Mouse (Mus musculus) embryonic fibroblast, embryonic 13.5 days (primary cell): ENCODE measurements around the gene Atp6v0d1. TPM values are rescaled to one million over a fixed set of nuclear protein-coding genes. Genes with fewer than 3 reads are reported as not detected.

Source experiments
- H3K27ac ChIP-seq: 2 replicates; pipeline ENCODE4 v1.5.1; 2012; ENCODE audit warnings: low read length, control low read depth, inconsistent platforms; ENCODE audit not compliant: insufficient read depth
- H3K4me1 ChIP-seq: 2 replicates; pipeline ENCODE4 v1.6.1; 2011; ENCODE audit warnings: low read length; ENCODE audit not compliant: control insufficient read depth, insufficient read depth
- H3K4me3 ChIP-seq: 2 replicates; pipeline ENCODE4 v1.5.1; 2011; ENCODE audit warnings: mild to moderate bottlenecking, control low read depth, low read length; ENCODE audit not compliant: insufficient read depth
- CTCF ChIP-seq: IDR thresholded peaks from 2 replicates; pipeline ENCODE4 v1.5.1; 2011; ENCODE audit warnings: mild to moderate bottlenecking, control low read depth, low read length, moderate library complexity, borderline replicate concordance; ENCODE audit not compliant: insufficient read depth
- POLR2A ChIP-seq: IDR thresholded peaks from 2 replicates; pipeline ENCODE4 v1.6.1; 2011; ENCODE audit warnings: low read depth, mild to moderate bottlenecking, control low read depth, low read length, moderate library complexity
- polyA plus RNA-seq: library from polyadenylated mRNA; stranded (reverse); fragments of >200 nt; gene quantifications from 2 replicates; pipeline ENCODE4 v1.2.4, GENCODE M21; 2011; ENCODE audit warnings: low read depth; ENCODE audit not compliant: missing spikeins, insufficient read length

Atp6v0d1 gene
- polyA plus RNA-seq, 1 experiment = 134 TPM

DNA sequence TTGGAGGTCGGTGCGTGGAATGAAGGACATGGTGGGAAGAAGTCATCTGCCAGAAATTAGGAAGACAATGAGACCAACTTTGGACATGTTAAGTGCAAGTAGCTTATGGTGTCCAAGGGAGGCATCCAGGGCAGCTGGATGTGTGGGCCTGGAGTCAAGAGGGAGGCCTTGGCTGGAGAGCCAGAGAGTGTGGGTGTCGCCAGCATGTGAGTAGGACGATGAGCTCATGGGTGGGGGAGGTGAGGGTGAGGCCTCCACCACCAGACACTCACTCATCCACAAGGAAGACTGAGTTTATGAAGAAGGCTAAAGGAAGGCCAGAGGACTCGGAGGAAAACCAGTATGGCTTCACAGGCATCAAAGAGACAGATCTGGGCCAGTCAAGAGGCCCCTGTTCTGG lies 51.2 kb downstream of the Atp6v0d1 start:
- Histone ChIP-seq H3K4me1 (peaks cover 13% of the 10 kb centered on the region), H3K4me3 (no peak overlapping the region), H3K27ac (no peak overlapping the region)
- no peak for TF ChIP-seq POLR2A
- no peak for TF ChIP-seq CTCF

DNA sequence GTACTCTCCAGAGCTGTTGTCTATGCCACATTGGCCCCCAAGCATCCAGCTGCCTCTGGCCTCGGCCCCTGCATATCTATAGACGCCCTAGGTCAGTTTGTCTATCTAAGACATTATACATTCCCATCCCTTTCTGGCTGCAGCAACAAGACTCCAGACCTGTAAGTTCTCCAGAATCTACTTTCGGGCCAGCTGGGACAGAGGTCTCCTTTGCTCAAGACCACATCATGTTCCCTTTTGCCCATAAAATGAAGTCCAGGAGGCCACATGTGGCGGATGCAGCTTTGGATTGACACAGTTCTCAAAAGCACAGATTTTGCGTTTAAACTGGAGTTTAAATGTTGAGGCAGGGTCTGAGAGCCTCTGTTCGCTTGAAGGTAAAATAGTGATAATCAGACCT lies 51.7 kb downstream of the Atp6v0d1 start:
- Histone ChIP-seq H3K4me3 (no peak overlapping the region), H3K4me1 (peaks cover 13% of the 10 kb centered on the region), H3K27ac (no peak overlapping the region)
- TF ChIP-seq POLR2A (no peak), CTCF (no peak)

- TF ChIP-seq CTCF = no peak
- TF ChIP-seq POLR2A = no peak
- Histone ChIP-seq H3K4me1 (peaks cover 9% of the 10 kb centered on the region), H3K4me3 (no peak overlapping the region), H3K27ac (no peak overlapping the region)
Measured at GRCm38 (mm10) chr8:105509997-105510735, 55.7 kb downstream of the Atp6v0d1 start.

GRCm38 (mm10) chr8:105508758-105509157 lies 57.1 kb downstream of the Atp6v0d1 start:
- Histone ChIP-seq H3K27ac (no peak overlapping the region), H3K4me1 (0 out of 2 replicates have a peak, but pooled peaks cover 2% of the 10 kb centered on the region), H3K4me3 (no peak overlapping the region)
- no peak for TF ChIP-seq CTCF
- TF ChIP-seq POLR2A = no peak

GRCm38 (mm10) chr8:105506977-105507376 lies 58.9 kb downstream of the Atp6v0d1 start:
- Histone ChIP-seq H3K4me1 (0 out of 2 replicates have a peak, but pooled peaks cover 2% of the 10 kb centered on the region), H3K27ac (no peak overlapping the region), H3K4me3 (no peak overlapping the region)
- TF ChIP-seq CTCF (no peak), POLR2A (no peak)

GRCm38 (mm10) chr8:105504617-105505016 lies 61.2 kb downstream of the Atp6v0d1 start:
- Histone ChIP-seq H3K4me3 (no peak overlapping the region), H3K4me1 (no peaks in the 10 kb centered on the region), H3K27ac (no peak overlapping the region)
- TF ChIP-seq CTCF = no peak
- no peak for TF ChIP-seq POLR2A

GRCm38 (mm10) chr8:105499787-105500186 lies 66.1 kb downstream of the Atp6v0d1 start:
- Histone ChIP-seq H3K27ac (no peak overlapping the region), H3K4me3 (no peak overlapping the region), H3K4me1 (peaks cover 6% of the 10 kb centered on the region)
- TF ChIP-seq CTCF (no peak), POLR2A (no peak)

- TF ChIP-seq POLR2A = peak; percentile 71
- peak; percentile 86 for TF ChIP-seq CTCF
- Histone ChIP-seq H3K4me1 (peaks cover 10% of the 10 kb centered on the region), H3K4me3 (peak within 1 kb of the TSS; percentile 58), H3K27ac (peak within 1 kb of the TSS; percentile 5; the same call in 1 of the 2 replicates)
Measured at GRCm38 (mm10) chr8:105496439-105497180, 69.2 kb downstream of the Atp6v0d1 start, which contains the start of gene Zdhhc1. Gene Zdhhc1, minus strand, starts transcription at chr8:105496902.

DNA sequence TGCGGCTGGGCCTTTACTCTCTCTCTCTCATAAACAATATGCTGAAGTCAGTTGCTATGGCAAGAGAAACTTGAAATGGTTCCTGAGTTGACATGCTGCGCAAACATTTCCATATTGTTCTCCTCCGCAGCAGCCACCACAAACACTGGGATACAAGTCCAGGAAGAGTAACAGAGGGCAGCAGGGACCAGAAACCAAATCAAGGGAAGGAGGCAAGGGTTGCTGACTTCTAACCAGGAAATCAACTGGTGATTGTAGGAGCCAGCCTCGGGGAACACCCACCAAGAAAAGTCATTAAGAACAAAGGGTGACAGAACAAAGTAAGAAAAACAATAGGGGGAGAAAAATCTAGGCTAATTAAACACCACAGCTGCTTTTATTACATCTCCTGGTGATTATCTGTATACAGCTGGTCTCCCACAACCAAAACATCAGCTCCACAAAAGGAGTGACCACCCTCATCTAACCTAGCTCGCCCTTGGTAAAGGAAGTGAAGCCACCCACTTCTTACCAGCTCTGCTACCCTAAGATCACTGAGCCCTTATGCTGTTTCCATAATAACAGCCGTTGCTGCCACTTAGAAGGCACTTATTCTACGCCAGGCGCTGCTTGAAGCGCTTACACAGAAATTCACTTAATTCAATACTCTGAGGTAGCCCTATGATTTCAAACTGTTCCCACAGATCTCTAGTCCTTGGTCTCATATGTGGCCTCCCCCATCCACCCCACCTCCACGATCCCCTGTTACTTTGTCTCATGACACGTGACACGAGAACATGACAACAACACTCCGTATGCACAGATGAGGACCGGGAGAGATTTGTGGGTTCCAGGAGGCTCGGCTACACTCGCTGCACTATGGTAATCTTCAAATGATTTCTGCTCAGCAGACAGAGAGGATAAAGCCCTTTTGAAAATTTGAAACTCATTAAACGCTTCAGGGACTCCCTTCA lies 70.2 kb downstream of the Atp6v0d1 start:
- no peak overlapping the region for H3K27ac ChIP-seq
- no peak for TF ChIP-seq CTCF
- no peak for TF ChIP-seq POLR2A
- peak overlapping the region; percentile 58 for H3K4me3 ChIP-seq
- peaks cover 10% of the 10 kb centered on the region for H3K4me1 ChIP-seq
